Mouse (Mus musculus) c-Kit-positive CD71-positive TER-119-positive erythroid progenitor cells, embryonic 14.5 days (primary cell): Measurements from ENCODE around the gene Eml1.

Experiments
- DNase-seq: peaks from one replicate; pipeline ENCODE4 v3.0.0-alpha.2; 2013; ENCODE audit warnings: low spot score

The Eml1 gene

DNA sequence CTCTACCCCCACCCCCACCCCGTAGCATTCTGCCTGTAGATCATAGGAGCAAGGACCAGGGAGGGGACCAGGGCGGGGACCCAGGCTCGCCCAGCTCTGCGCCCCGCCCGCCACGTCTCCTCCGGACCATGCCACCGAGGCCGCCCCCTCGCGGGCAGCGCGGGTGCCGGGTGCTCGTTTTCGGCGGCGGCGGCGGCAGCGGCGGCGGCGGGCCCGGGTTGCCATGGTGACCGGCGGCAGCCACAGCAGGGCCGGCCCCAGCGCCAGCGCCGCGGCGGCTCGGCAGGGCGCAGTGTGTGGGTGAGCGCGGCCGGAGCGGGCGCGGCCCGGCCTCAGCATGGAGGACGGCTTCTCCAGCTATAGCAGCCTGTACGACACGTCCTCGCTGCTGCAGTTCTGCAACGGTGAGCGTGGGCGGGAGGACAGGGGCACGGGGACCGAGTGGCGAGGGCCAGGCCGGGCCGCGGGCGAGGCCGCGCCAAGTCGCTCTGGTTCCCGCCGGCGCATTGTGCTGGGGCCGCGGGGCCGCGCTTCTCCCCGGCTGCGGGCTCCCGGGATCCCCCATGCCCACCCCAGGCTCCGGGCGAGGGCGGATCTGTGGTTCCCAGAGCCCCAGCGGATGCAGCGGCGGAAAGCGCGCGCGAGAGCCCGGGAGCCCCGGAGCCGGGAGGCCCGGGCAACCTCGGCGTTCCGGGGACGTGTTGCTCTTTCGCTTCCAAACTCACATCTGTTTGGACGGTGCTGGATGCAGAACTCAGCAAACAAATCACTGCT is 52.3 kb downstream of the Eml1 start:
- no peak for DNase-seq

DNA sequence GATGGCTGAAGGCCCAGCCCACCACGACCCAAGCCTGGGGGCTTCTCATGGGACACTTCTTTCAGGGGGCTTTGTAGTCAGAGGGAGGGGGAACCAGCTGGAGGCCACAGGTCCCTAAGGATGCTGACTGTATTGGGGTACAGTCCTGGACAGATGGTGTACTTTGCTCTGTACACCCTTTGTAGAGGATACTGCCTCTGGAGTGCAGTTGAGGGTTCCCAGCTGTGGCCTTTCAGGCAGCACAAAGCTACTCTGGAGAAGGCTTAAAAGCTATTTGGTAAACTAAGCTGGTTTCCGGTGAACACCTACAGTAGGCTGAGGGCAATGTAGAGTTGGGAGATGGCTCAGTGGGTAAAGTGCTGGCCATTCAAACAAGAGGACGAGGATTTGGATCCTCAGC is 60.2 kb downstream of the Eml1 start:
- DNase-seq = no peak

DNA sequence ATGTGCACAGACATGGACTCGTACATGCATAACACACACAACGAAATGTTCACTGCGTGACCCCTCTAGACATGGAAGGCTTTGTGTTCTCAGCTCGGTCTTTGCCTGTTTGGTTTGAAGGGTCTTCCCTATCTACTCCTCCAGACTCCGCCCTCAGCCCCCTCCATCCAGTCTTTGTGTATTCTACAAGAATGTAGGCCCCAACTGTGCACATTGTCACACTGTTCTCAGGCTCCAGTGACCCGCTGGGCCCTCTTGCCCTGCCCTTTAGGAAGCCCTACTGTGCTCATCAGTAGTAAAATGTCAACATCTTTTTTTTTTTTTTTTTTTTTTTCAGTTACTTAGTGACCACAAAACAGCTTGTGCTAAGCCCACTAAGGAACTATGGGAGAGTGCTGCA is 61.0 kb downstream of the Eml1 start:
- no peak for DNase-seq

DNA sequence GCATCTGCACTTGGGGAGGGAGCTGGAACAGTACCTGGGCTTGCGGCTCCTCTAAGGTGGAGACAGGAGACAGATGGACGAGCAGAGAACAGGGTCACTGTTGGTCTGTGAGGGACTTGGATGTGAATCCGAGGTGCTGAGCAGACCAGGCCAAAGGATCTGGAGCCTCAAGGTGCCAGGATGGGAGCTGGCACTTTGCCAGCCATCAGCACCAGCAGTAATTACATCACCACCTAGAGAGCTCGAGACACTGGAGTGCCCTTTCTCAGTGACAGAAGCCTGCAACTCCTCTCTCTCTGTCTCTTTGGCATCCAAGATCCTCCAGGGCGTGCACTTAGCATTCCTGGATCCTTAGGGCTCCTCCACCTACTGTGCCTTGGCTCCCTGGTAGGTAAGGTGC is 61.8 kb downstream of the Eml1 start:
- no peak for DNase-seq

DNA sequence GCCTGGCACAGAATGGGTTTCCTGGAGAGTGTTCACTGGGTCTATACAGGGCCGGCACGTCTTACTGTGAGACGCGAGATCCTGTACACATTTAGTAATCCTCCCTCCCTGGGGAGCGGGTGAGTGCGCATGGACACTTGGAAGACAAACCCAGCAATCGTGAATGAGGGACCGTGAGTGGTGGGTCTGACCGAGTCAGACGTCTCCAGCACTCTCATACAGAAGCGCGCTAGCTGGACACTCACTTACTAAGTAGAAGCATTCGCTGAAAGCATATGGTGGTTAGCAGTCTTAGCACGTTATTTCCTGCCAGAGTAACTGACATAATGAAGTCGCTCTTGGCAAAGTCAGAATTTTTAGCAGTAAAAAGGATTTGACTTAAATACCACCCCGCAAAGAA is 62.3 kb downstream of the Eml1 start:
- no peak for DNase-seq

DNA sequence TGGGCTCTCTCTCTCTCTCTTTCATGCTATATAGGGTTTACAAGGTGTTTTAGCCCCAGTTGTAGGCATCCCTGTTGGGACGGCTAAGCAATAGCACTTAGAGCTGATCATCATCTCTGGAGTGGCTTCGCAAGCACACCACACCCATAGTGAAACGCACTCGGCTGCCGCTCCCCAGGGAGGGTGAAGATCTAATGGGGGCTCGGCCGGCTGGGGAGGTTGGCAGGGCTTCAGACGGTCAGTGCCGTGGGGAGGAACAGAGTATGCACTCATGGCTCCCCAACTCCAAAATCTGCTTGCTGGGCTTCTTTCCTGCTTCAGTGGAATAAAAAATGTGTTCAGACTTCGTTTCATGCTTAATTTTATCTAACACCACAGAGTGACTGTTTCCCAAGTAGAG is 62.7 kb downstream of the Eml1 start:
- no peak for DNase-seq

DNA sequence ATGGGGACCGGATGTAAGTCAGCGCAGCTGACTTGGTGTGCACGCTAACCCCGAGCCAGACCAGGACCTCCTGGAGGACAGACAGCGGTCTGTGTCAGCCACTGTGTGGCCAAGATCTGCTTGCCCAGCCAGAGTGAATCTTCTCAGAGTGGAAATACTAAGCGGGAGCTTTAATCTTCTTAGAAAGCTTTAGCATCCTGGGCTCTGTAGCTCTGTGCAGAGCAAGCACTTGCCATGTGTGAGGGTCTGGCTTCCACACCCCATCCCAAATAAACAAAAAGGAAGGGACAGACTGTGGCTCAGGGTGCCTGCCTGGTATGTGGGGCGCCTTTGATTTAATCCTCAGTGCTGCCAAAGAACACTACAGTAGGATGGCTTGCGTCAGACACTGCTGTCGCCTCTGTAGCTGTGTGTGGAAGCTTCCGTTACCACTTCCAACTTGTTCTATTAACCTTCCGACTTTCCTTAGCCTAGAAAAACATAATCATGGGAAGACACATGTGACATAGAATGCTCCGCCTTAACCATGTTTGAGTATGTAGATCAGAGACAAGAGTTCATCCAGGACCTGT is 64.8 kb downstream of the Eml1 start:
- DNase-seq = no peak

DNA sequence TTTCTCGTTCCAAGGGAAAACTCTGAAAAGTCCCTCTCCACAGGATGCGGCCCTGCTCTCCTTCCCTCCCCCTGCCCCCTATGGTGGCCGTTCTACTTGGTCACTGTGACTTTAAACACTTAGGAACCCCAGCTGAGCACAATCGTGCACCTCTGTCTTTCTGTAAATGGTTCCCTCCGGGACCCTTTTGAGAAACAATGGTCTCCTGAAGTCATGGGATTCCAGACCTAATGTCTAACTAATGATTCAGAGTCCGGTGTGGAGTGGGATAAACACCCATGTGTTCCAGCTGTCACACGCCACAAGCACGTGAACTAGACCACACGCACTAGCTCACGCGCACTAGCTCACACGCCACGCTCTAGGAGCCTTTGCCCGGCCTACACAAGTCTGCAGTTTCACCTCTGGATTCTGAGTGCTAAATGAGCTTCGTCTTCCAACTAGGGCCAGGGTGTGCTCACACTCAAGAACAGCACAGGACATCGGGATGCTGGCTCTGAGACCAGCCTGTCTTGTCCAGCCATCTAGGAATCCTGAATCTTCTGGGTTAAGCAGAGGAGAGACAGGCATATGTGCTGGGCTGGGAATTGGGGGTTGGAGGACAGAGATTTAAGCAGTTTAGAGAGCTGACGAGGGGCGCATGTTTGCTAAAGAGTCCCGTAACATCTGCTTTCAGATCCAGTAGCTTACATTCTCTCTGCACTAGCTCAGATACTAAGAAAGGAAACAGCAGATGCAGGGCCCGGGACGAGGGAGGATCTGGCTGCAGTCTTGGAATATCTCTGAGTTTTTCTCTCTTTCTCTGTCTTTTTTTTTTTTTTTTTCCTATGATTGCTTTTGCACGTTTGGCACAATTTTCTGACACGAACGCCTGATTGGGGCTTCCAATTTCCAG is 65.5 kb downstream of the Eml1 start:
- no peak for DNase-seq

DNA sequence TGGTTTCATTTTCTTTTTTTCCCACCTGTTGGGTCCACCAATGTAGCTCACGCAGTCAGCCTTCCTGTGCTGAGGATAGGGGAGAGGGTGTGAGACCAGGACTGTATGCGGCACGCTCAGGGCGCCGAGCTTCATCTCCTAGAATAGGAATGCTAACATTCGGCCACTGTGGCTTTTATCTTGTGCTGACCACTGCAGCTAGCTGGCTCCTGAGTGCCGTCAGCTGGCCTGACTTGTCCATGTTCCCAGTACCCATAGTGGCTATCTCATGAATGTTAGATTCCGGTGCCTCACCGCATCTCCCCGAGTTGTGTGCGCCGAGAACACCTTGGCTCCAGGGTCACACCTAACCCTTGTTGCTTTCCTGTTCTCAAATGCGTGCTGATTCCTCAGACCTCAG is 66.7 kb downstream of the Eml1 start:
- no peak for DNase-seq

DNA sequence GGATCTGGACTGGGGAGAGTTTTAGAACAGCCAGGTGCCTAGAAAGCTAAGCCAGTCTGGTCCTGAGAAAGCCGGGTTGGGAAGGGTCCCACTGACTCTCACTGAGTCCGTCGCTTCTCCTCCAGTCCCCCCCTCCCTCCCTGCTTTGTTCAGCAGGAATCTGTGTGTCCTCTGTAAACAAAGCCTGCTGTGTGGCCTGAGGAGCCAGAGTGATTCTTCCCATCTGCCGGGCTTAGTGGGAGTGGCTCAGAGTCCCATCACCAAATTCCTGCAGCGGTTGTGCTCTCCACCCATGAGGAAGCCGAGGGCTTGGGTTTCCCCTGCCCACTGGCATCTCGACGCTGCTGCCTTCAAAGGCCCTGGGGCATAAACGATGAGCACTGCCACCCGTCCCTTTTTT is 72.5 kb downstream of the Eml1 start:
- no peak for DNase-seq

DNA sequence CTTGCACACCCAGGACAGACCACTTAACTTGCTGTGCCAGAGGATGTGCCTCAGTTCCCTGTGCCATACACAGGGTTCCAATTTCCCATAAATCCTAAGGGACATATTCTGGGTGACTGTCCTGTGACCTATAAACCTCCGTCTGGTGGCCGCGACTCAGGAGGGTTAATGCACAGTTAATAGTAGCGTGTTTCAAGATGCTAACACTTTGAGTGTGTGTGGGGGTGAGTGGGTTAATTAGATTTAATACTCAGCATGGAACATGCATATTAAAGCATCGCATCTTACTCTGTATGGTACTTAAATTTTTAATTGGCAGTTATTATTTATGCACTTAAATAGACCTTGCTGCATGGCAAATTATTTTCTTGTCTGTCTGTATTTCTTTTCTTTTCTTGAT is 73.0 kb downstream of the Eml1 start:
- DNase-seq = no peak

DNA sequence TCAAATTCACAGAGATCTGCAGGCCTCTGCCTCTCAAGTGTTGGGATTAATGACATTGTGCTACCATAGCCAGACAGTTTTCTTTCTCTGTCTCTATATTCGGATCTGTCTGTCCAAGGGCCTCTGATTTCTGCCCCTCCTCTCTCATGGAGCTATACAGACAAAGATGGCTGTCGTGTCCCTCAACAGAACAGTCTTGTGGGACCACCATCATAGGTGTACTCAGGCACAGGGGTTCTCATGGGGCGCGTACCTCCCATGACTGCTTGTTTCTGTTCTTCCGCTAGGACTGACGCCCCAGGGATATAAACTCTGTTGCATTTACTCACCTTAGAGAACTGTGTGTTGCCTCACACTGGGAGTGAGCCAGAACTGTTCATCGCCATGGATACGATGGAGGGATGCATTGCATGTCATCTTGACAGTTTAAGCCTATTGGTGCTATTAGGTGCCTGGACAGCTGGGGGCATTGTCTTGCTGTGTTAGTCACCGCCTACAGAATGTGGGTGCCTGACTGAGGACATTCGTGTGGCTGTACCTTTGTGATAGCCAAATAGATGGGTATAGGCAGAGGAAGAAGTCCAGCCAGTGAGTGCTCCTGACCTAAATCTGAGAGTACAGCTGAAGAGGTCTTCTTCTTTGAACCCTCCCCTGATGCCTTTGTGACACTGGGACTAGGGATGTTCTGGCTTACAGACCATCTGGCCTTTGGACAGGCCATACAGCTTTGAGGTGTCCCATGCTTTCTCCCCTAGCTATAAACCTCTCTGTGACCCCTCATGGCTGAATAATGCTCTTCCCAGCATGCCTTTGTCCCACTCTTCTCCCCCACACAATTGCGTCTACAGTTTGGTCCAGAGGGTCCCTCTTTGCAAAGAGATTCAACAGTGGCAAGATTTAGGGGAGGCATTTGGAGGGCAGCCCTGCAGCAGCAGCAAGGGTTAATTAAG is 73.7 kb downstream of the Eml1 start:
- no peak for DNase-seq

DNA sequence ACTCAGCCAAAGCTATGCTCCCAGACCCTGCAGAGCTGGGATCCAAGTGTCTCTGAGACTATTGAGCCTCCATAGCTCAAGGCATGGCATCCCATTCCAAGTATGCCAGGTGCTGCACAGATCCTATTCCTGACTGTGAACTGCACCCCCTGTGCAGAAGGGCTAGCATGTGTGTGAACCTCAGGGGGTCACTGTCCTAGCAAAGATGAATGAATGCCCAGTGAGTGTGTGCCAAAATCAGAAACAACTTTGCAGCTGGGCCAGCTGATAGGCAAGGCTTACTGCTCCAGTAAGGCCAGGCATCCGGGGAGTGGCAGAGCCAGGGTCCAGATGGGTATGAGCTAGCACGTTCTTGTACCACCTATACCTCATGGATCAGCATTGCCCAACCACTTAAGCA is 76.0 kb downstream of the Eml1 start:
- DNase-seq = no peak

DNA sequence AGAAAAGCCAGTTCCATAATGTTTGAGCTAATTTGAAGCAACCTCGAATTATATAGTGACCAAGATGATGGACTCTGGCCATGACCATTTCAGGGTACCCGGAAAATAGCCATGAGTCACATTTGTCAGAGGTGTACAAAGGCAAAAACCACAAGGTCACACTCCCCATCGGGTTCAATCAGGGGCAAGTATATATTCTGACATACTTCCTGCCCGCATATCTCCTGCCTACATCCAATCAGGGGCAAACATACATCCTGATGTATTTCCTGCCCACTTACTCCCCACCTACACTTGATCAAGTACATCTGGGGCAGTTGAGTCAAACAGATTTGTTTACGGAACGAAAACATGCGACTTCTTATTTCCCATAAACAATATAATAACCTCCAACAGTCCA is 77.6 kb downstream of the Eml1 start:
- DNase-seq = no peak

DNA sequence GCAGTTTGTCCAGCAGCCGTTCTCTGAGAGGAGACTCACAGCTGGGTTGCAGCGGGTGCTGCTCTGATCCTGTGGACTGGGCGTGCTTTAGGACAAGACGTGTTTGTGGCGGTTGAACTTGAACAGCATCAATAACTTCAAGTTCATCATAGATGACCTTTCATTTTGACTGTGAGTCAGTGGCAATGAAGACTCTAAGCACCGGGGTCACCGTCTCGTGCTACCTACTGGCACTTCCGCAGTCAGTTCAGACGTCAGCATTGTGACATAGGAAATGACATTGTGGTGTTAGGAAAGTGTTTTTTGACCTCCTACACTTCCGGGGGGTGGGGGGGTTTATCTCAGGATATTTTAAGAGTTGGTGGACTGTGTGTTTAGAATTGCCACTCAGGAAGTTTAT is 79.2 kb downstream of the Eml1 start:
- no peak for DNase-seq

DNA sequence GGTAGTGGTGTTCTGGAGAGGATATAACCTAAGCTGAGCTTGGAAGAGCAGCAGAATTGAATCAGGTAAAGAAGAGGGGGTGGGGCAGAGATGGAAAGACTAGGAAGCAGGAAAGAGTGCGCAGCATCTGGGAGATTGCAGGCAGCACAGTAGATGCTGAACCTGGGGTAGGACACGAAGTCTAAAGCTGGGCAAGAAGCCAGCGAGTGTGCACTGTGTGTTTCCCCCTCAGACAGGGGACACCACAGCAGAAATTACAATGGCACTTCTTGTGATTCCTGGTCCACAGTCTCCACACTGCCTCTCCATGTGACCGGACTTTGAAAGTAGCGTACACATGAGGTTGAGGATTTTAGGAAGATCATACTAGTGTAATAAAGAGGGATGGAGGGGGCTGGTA is 79.8 kb downstream of the Eml1 start:
- DNase-seq = no peak

DNA sequence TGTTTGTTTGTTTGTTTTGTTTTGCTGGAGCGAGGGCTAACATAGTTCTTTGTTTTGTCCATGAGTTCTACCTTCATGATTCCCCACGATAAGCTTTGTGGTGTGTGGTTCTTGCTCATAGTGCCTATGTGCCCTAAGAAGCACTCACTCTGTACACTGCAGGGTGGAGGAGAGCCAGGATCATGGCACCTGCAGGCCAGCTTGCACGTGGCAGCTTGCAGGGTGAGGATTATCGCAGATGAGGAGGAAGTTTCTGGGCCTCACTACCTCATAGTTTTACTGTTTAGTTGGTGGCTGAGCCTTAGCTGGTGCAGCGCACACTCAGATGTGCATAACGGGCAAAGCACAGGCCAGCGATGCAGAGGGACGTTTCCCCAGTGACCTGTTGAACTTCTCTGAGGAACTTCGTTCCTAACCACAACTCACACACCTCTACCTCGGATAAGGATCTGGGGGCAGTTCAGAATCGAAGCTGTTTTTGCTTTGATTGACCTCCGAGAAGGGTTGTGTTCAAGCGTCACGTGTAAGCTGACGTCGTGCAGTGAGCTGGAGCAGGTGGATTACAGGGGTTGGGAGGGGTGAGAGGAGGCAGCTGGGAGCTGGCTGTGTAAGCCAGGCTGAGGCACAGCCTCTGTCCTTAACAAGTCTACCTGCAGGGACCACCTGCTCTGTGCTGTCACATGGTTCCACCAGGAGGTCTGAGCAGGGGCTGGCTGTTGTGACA is 81.6 kb downstream of the Eml1 start:
- no peak for DNase-seq

DNA sequence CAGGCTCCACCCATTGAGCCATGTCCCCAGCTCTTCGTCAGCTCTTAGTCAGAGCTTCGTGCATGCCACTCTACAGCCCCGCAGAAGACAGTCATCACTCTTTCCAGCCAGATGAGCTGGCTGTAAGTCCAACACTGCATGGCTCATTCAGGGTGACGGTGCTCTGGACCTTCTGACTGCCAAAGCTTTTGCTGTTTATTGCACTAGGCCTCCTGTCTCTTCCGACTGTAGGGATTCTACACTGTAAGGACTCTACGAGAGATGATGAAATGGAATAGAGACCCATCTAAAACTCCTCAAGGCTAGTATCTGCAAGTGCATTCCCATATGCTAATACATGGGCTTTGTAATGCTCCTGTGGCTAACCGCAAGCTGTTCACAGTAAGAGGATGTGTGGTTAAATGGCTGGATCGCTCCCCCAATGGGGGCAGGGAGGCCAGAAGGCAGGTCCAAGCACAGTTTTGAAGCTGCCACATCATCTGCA is 82.8 kb downstream of the Eml1 start:
- DNase-seq = no peak

DNA sequence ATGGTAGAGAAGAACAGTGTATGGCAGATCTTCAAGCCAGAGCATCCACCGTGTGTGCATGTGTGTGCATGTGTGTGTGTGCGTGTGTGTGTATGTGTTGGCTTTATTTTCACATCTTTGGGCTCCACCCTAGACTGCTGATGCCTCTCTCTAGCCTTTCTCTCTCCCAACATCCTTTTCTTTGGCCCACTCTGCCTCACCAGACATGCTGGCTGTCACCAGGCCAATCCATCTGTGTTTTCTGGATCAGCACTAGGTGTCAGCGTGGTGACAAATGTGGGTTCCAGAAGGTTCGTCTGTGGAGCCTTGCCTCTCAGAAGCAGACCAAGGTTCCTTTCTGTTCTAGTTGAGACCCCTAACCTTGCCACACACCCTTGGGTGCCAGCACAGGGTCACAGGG is 84.2 kb downstream of the Eml1 start:
- no peak for DNase-seq

DNA sequence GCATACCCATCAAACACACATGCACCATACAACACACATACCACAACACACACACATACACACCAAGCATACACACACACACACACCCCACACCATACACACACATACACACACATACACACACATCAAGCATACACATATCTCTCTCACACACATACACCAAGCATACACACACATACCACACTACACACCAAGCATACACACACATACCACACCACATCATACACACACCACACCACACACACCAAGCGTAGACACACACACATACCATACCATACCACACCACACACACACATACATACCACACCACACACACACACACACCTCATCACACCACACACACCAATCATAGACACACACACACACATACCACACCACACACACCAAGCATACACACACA is 102.1 kb downstream of the Eml1 start:
- DNase-seq = no peak

DNA sequence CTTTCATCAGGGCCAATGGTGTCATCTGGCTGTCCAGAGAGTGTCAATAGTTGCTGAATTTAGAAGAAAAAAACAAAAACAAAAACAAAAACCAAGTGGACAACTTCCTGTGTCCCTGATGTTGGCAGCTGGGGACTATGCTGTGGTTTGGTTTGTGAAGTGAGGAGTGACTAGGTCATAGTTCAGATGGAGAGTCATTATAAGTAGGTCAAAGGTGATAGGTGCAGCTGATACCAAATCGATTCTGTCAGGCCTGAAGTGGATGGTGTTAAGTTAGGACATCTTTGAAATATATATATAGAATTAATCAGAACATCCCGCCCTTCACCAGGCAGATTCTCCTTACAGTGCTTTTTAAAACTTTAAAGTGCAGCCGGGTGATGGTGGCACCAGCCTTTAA is 103.7 kb downstream of the Eml1 start:
- no peak for DNase-seq
